In the genomic region with DNA sequence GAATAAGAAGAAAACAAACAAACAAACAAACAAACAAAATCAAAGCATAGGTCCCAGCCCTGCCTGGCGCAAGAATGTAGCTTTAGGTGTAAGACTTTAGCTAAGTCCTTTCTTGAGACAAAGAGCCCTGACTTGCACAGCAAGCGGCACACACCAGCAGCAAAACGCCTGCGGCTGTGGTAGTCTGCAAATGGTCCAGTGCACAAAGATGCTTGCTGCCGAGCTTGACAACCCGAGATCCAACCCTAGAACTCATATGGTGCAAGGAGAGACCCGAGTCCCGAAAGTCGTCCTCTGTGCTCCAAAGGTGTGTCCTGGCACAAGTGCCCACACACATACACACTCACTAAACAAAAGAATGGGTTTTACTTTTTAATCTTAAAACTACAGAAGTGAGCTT, we compare ENCODE assay signal across 9 mouse cellular contexts. TPM values are rescaled to one million over a fixed set of nuclear protein-coding genes. Genes with fewer than 3 reads are reported as not detected.
DNase-seq lines count a peak whose midpoint lies in the region; ATAC-seq and TF ChIP-seq lines count a peak whose summit lies in the region.
"Had no signal": no experiment of that assay in that cellular context is flagged by ENCODE, and none has a peak within 500 bp of the region (broad histone marks: within the 10 kb centered on the region; RNA-seq: fewer than 3 reads in every experiment).

No protein-coding gene starts in this region.

- WGBS in kidney, postnatal 0 days, result 36% methylated on average over 9 of the region's 9 CpGs
- 53% methylated on average over 9 of the region's 9 CpGs for WGBS in hindbrain, embryonic 14.5 days
- WGBS in neural tube, embryonic 13.5 days, result 63% methylated on average over 9 of the region's 9 CpGs

- H3K27ac ChIP-seq in kidney, postnatal 0 days, result peak overlapping the region; percentile 93
- H3K27ac ChIP-seq in hindbrain, embryonic 14.5 days, result peak overlapping the region; percentile 60; the same call in 1 of the 2 replicates
- H3K27ac ChIP-seq in neural tube, embryonic 13.5 days (replicated peaks), result peak overlapping the region; percentile 64

- H3K9me3 ChIP-seq in kidney, postnatal 0 days (replicated peaks; ENCODE audit: low read length), result no peaks in the 10 kb centered on the region
- no peaks in the 10 kb centered on the region for H3K9me3 ChIP-seq in hindbrain, embryonic 14.5 days (ENCODE audit: control insufficient read depth, low read length)
- no peaks in the 10 kb centered on the region for H3K9me3 ChIP-seq in neural tube, embryonic 13.5 days

- H3K9ac ChIP-seq in kidney, postnatal 0 days (ENCODE audit: low read depth, low read length), result no peak overlapping the region
- H3K9ac ChIP-seq in hindbrain, embryonic 14.5 days, result no peak overlapping the region
- no peak overlapping the region for H3K9ac ChIP-seq in neural tube, embryonic 13.5 days

- H3K4me1 ChIP-seq in kidney, postnatal 0 days (replicated peaks; ENCODE audit: insufficient read depth, low read length), result peaks cover 24% of the 10 kb centered on the region
- peaks cover 20% of the 10 kb centered on the region for H3K4me1 ChIP-seq in hindbrain, embryonic 14.5 days (replicated peaks; ENCODE audit: control insufficient read depth, insufficient read depth, low read length)
- H3K4me1 ChIP-seq in neural tube, embryonic 13.5 days (replicated peaks), result peaks cover 39% of the 10 kb centered on the region

- H3K27me3 ChIP-seq in kidney, postnatal 0 days (ENCODE audit: insufficient read depth, low read length), result no peaks in the 10 kb centered on the region
- no peaks in the 10 kb centered on the region for H3K27me3 ChIP-seq in hindbrain, embryonic 14.5 days (ENCODE audit: control insufficient read depth, insufficient read depth, low read length)
- H3K27me3 ChIP-seq in neural tube, embryonic 13.5 days, result 0 out of 2 replicates have a peak, but pooled peaks cover 5% of the 10 kb centered on the region

- no peak overlapping the region for H3K4me2 ChIP-seq in kidney, postnatal 0 days (ENCODE audit: low read length)
- no peak overlapping the region for H3K4me2 ChIP-seq in hindbrain, embryonic 14.5 days (replicated peaks)
- peak overlapping the region; percentile 29; the same call in 1 of the 2 replicates for H3K4me2 ChIP-seq in neural tube, embryonic 13.5 days

- peak; percentile 21 for DNase-seq in embryo, embryonic 10 days (ENCODE audit: low spot score)
- DNase-seq in embryo, embryonic 10.5 days (ENCODE audit: low spot score), result no peak
- no peak for DNase-seq in kidney, postnatal 0 days (ENCODE audit: low spot score)
- DNase-seq in kidney, adult 8-10 months, result no peak
- DNase-seq in hindbrain, embryonic 14.5 days (ENCODE audit: low spot score), result no peak
- no peak for DNase-seq in urinary bladder, postnatal 25 days (ENCODE audit: low spot score)

- H3K4me3 ChIP-seq in kidney, postnatal 0 days (replicated peaks; ENCODE audit: low read depth, low read length), result no peak overlapping the region
- no peak overlapping the region for H3K4me3 ChIP-seq in hindbrain, embryonic 14.5 days (replicated peaks; ENCODE audit: low read length)
- no peak overlapping the region for H3K4me3 ChIP-seq in neural tube, embryonic 13.5 days

- TF ChIP-seq CTCF in kidney, postnatal 0 days (IDR thresholded peaks at IDR 0.05; ENCODE audit: low read depth), result no peak

- ATAC-seq in kidney, postnatal 0 days (replicated peaks; ENCODE audit: low FRiP score, low read depth), result no peak
- no peak for ATAC-seq in hindbrain, embryonic 14.5 days (ENCODE audit: low FRiP score)
- no peak for ATAC-seq in neural tube, embryonic 13.5 days (ENCODE audit: low read depth)
- ATAC-seq in activated CD4-positive, CD25-positive, alpha-beta regulatory T cell, adult 4 months, result no peak
- ATAC-seq: Patski had no signal

- no peaks in the 10 kb centered on the region for H3K36me3 ChIP-seq in kidney, postnatal 0 days (ENCODE audit: insufficient read depth, low read length)
- H3K36me3 ChIP-seq in hindbrain, embryonic 14.5 days (replicated peaks; ENCODE audit: control insufficient read depth, insufficient read depth), result no peaks in the 10 kb centered on the region
- no peaks in the 10 kb centered on the region for H3K36me3 ChIP-seq in neural tube, embryonic 13.5 days

RNA-seq across cellular contexts. Expression of gene Col26a1, which starts 19.7 kb away (rescaled TPM):
- polyA plus RNA-seq in kidney, postnatal 0 days (2015; fragmentation: Nextera tagmentation; extraction: Ambion mirVana), result 39.1 and 47.1 TPM in 2 replicates
- polyA plus RNA-seq in hindbrain, embryonic 14.5 days (2014; fragmentation: Nextera tagmentation; extraction: Ambion mirVana), result 21.7 and 27.5 TPM in 2 replicates
- polyA plus RNA-seq in neural tube, embryonic 13.5 days (2015; fragmentation: Nextera tagmentation; extraction: Ambion mirVana), result 45.3 and 47.2 TPM in 2 replicates
- polyA plus RNA-seq in activated CD4-positive, CD25-positive, alpha-beta regulatory T cell, adult 4 months (2017; shearing (Covaris generic)), result not detected

RNA-seq across cellular contexts. Expression of gene Ift22, which starts 44.7 kb away (rescaled TPM):
- 74.4 and 75.8 TPM in 2 replicates for polyA plus RNA-seq in kidney, postnatal 0 days (2015; fragmentation: Nextera tagmentation; extraction: Ambion mirVana)
- 118 and 133 TPM in 2 replicates for polyA plus RNA-seq in hindbrain, embryonic 14.5 days (2014; fragmentation: Nextera tagmentation; extraction: Ambion mirVana)
- 112 and 124 TPM in 2 replicates for polyA plus RNA-seq in neural tube, embryonic 13.5 days (2015; fragmentation: Nextera tagmentation; extraction: Ambion mirVana)
- polyA plus RNA-seq in activated CD4-positive, CD25-positive, alpha-beta regulatory T cell, adult 4 months (2017; shearing (Covaris generic)), result 1 to 10 TPM; 7.4 to 9.7 TPM

Comparison
In these comparisons a context has a peak if more than half of its experiments do, and no peak if none do; other contexts are left out.
1. RNA of gene Col26a1, which starts 19.7 kb away (polyA plus RNA-seq): 45.3 to 47.2 TPM in neural tube, embryonic 13.5 days, 39.1 to 47.1 TPM in kidney, postnatal 0 days and 21.7 to 27.5 TPM in hindbrain, embryonic 14.5 days; not detected in activated CD4-positive, CD25-positive, alpha-beta regulatory T cell, adult 4 months; every median in the first group is over 10 times any median in the second.
2. Peak in every context shown above with its lines, with median percentiles within 50 percentile points of each other: H3K27ac ChIP-seq.